In genomic region chr5:25047670-25048069, GRCm38 (mm10) we compare ENCODE assay signal across 16 mouse cellular contexts. TPM values are rescaled to one million over a fixed set of nuclear protein-coding genes. Genes with fewer than 3 reads are reported as not detected.
DNase-seq lines count a peak whose midpoint lies in the region; TF ChIP-seq lines count a peak whose summit lies in the region.
"Had no signal": no experiment of that assay in that cellular context is flagged by ENCODE, and none has a peak within 500 bp of the region (broad histone marks: within the 10 kb centered on the region; RNA-seq: fewer than 3 reads in every experiment).

No protein-coding gene starts in this region.

- H3K27ac ChIP-seq in layer of hippocampus, adult 2 months, result peak overlapping the region; percentile 36; the same call in 1 of the 2 replicates
- H3K27ac ChIP-seq: embryonic facial prominence, embryonic 15.5 days; forebrain, embryonic 10.5 days; hindbrain, embryonic 10.5 days; hindbrain, embryonic 14.5 days had no signal

- DNase-seq in cerebellum, adult 9-10 months, result peak; percentile 52
- no peak for DNase-seq in cerebellum, adult 11 months
- no peak for DNase-seq in layer of hippocampus, adult 2 months (ENCODE audit: low spot score in 2 of 2)
- no peak for DNase-seq in layer of hippocampus, postnatal 36 days
- peak; percentile 22 for DNase-seq in adipocyte (ENCODE audit: low spot score)
- no peak for DNase-seq in lung, adult 18-20 months
- DNase-seq: adrenal gland, postnatal 14 days; B cell, adult 2 months; embryo, embryonic 11 days; heart, adult 18-20 months; kidney, adult 2 months had no signal

- TF ChIP-seq CTCF in layer of hippocampus, adult 2 months (conservative IDR thresholded peaks at IDR 0.05), result no peak

- no peak overlapping the region for H3K4me3 ChIP-seq in layer of hippocampus, adult 2 months
- H3K4me3 ChIP-seq: embryonic facial prominence, embryonic 15.5 days; erythroblast, embryonic 14.5 days; forebrain, embryonic 10.5 days; hindbrain, embryonic 10.5 days had no signal

RNA-seq across cellular contexts. Expression of gene Prkag2, which starts 52.8 kb away (rescaled TPM):
- total RNA-seq in layer of hippocampus, adult 2 months (2021), result 100 to 1,000 TPM; 177 to 193 TPM
- total RNA-seq in layer of hippocampus, postnatal 36 days (2021), result 100 to 1,000 TPM; 180 to 182 TPM

Comparison
In these comparisons a context has a peak if more than half of its experiments do, and no peak if none do; other contexts are left out.
1. DNase-seq: peak in cerebellum, adult 9-10 months (single experiment) and adipocyte (single experiment); none in cerebellum, adult 11 months (single experiment), layer of hippocampus, adult 2 months (0 of 2), layer of hippocampus, postnatal 36 days (0 of 2) and lung, adult 18-20 months (0 of 2).